Mouse (Mus musculus) C2C12 (cell line): Measurements from ENCODE around the gene Rad51b.

Experiments
- CTCF ChIP-seq: IDR thresholded peaks from one replicate; pipeline ENCODE4 v1.5.1; 2011; ENCODE audit not compliant: control insufficient read depth, insufficient read depth, insufficient read length
- MYOD1 ChIP-seq: IDR thresholded peaks from one replicate; pipeline ENCODE4 v1.6.1; 2011; ENCODE audit warnings: low read depth; ENCODE audit not compliant: control insufficient read depth, insufficient read length

DNA sequence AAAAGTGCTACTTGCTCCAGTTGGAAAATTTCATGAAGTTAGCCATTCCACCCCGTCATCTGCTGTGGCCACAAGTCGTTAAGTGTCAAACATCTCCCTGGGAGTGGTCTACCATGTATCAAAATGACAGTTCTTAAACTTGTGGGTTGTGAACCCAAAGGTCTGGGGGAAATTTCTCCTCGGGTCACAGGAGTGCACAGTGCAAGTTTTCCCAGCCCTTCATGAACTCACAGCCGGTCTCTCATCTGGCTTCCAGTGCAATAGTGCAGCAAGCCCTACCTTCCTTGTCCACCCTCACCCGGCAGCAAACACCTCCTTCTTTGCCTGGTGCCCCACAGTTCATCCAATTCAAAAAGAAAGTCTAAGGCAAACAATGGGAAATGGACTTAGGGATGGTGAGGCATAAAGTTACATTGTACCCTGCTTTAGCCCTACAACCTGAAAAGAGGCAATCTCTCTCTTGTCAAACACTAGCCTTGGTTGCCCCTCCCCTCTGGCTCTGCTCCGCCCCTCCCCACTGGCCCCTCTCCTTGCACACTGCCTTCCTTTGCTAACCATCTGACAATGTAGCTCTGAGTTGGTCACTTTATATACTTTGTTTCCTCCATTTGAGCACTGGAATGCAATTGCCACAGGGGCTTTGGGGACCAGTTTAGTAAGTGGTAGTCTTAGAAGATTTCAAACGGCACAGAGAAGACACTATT lies 390.8 kb downstream of the Rad51b start:
- TF ChIP-seq CTCF: no peak
- TF ChIP-seq MYOD1: no peak
